18 mouse cellular contexts compared by ENCODE assay signal in the genomic region with DNA sequence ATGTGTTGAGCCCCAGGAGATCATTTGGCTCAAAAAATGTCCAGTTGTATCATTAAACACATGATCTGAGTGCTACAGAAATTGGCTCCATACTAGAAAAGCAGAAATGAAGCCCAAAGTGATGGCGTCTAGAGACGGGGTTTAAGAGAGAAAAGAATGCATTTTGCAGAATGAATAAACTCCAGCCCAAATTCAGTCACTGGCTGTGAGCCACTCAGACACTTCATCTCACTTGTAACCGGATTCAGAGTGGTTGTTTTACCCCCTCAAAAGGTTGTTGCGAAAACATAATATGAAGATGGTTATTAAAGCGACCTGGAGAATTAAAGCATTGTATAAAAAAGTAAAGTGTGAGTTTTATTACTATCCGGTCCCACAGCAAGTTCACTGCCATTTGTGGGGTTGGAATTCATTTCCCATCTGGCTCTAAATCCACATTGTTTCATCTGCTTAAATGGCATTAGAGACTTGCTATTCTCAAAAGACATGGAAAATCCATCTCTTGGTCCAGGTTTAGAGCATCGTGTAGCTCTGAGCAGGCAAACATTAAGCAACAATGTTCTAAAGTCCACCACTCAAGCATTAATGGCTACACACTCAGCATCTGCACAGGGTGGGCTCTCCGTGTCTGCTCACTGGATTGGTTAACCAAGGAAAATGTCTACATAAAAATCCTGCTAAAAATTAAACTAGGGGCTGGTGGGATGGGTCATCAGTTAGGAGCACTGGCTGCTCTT.
"Had no signal": no experiment of that assay in that cellular context is flagged by ENCODE, and none has a peak within 500 bp of the region (broad histone marks: within the 10 kb centered on the region; RNA-seq: fewer than 3 reads in every experiment).

No protein-coding gene starts in this region.

- H3K9me3 ChIP-seq: intestine, embryonic 15.5 days; kidney, embryonic 15.5 days; limb, embryonic 12.5 days; liver, embryonic 15.5 days; lung, embryonic 15.5 days; midbrain, embryonic 12.5 days had no signal

- H3K27me3 ChIP-seq: intestine, embryonic 15.5 days; kidney, embryonic 15.5 days; liver, embryonic 15.5 days; lung, embryonic 15.5 days had no signal

- DNase-seq: kidney, adult 11 months; kidney, adult 8-10 months; kidney, postnatal 10 days; kidney, postnatal 36 days; layer of hippocampus, postnatal 36 days; thymus, adult 2 months; thymus, postnatal 25 days had no signal

- H3K4me2 ChIP-seq: intestine, embryonic 15.5 days; kidney, embryonic 15.5 days; limb, embryonic 12.5 days; liver, embryonic 11.5 days; liver, embryonic 15.5 days; lung, embryonic 15.5 days; midbrain, embryonic 12.5 days had no signal

- ATAC-seq: intestine, embryonic 15.5 days; midbrain, embryonic 16.5 days had no signal

- H3K36me3 ChIP-seq: intestine, embryonic 15.5 days; kidney, embryonic 15.5 days; limb, embryonic 12.5 days; liver, embryonic 15.5 days; lung, embryonic 15.5 days; midbrain, embryonic 12.5 days had no signal

- H3K4me1 ChIP-seq: intestine, embryonic 15.5 days; limb, embryonic 12.5 days; liver, embryonic 15.5 days; midbrain, embryonic 12.5 days had no signal

- H3K4me3 ChIP-seq: intestine, embryonic 15.5 days; kidney, embryonic 15.5 days; left cerebral cortex, adult 2 months; limb, embryonic 12.5 days; liver, embryonic 15.5 days; lung, embryonic 15.5 days; midbrain, embryonic 12.5 days had no signal

- H3K9ac ChIP-seq: intestine, embryonic 15.5 days; kidney, embryonic 15.5 days; limb, embryonic 12.5 days; liver, embryonic 15.5 days; lung, embryonic 15.5 days; midbrain, embryonic 12.5 days had no signal

- H3K27ac ChIP-seq: intestine, embryonic 15.5 days; kidney, embryonic 15.5 days; left cerebral cortex, adult 2 months; limb, embryonic 12.5 days; liver, embryonic 15.5 days; lung, embryonic 15.5 days; macrophage; midbrain, embryonic 12.5 days; stomach, postnatal 0 days had no signal
